Mouse (Mus musculus): ENCODE data around the gene Retreg1. TPM values are rescaled to one million over a fixed set of nuclear protein-coding genes. Genes with fewer than 3 reads are reported as not detected.
A peak's percentile ranks its signal among the peaks of the same experiment; 100 is the strongest.

The Retreg1 gene
- total RNA-seq (2014; rRNA removed) (29.0 and 44.6 TPM in 2 replicates), polyA plus RNA-seq (2015; fragmentation: Nextera tagmentation; extraction: Ambion mirVana) (21.9 and 28.0 TPM in 2 replicates)

- under 1% methylated on average over 48 of the region's 72 CpGs for WGBS
- H3K4me3 ChIP-seq (ENCODE audit: low read depth, low read length): peak within 1 kb of the TSS; percentile 81
- peak; percentile 42 for DNase-seq (ENCODE audit: low spot score)
- no peaks in the 10 kb centered on the region for H3K9me3 ChIP-seq (ENCODE audit: low read length)
- H3K27ac ChIP-seq (ENCODE audit: low read depth, low read length): peak within 1 kb of the TSS; percentile 62
- no peaks in the 10 kb centered on the region for H3K36me3 ChIP-seq (ENCODE audit: insufficient read depth, low read length)
- no peaks in the 10 kb centered on the region for H3K4me1 ChIP-seq (ENCODE audit: insufficient read depth, low read length)
- no peak; the same call in 1 of the 2 replicates for TF ChIP-seq CTCF (IDR thresholded peaks at IDR 0.05)
- H3K27me3 ChIP-seq (ENCODE audit: insufficient read depth, low read length): no peaks in the 10 kb centered on the region
- peak within 1 kb of the TSS; percentile 93 for H3K4me2 ChIP-seq (ENCODE audit: low read depth, low read length, poor library complexity, severe bottlenecking)
- peak; percentile 89 for ATAC-seq (ENCODE audit: low FRiP score)
- peak within 1 kb of the TSS; percentile 75 for H3K9ac ChIP-seq (replicated peaks; ENCODE audit: low read length, poor library complexity, severe bottlenecking)
These were observed at the start of gene Retreg1 for GRCm38 (mm10) chr15:25843086-25843991. TSS of gene Retreg1 (plus strand) at chr15:25843180.

GRCm38 (mm10) chr15:25794123-25794522, 48.9 kb upstream of the Retreg1 start:
- DNase-seq (ENCODE audit: low spot score): no peak
- WGBS: 86% methylated on average over 8 of the region's 8 CpGs
- TF ChIP-seq CTCF (IDR thresholded peaks at IDR 0.05): no peak
- H3K9me3 ChIP-seq (ENCODE audit: low read length): no peaks in the 10 kb centered on the region
- ATAC-seq (ENCODE audit: low FRiP score): no peak
- no peak overlapping the region for H3K4me3 ChIP-seq (ENCODE audit: low read depth, low read length)
- no peak overlapping the region for H3K9ac ChIP-seq (replicated peaks; ENCODE audit: low read length, poor library complexity, severe bottlenecking)
- no peak overlapping the region for H3K27ac ChIP-seq (ENCODE audit: low read depth, low read length)
- H3K36me3 ChIP-seq (ENCODE audit: insufficient read depth, low read length): 0 out of 2 replicates have a peak, but pooled peaks cover 7% of the 10 kb centered on the region
- H3K4me2 ChIP-seq (ENCODE audit: low read depth, low read length, poor library complexity, severe bottlenecking): no peak overlapping the region
- H3K27me3 ChIP-seq (ENCODE audit: insufficient read depth, low read length): no peaks in the 10 kb centered on the region
- H3K4me1 ChIP-seq (ENCODE audit: insufficient read depth, low read length): no peaks in the 10 kb centered on the region

- 0 out of 2 replicates have a peak, but pooled peaks cover 14% of the 10 kb centered on the region for H3K36me3 ChIP-seq (ENCODE audit: insufficient read depth, low read length)
- no peak overlapping the region for H3K9ac ChIP-seq (replicated peaks; ENCODE audit: low read length, poor library complexity, severe bottlenecking)
- H3K4me3 ChIP-seq (ENCODE audit: low read depth, low read length): no peak overlapping the region
- no peak for DNase-seq (ENCODE audit: low spot score)
- H3K27ac ChIP-seq (ENCODE audit: low read depth, low read length): no peak overlapping the region
- 97% methylated on average over 9 of the region's 9 CpGs for WGBS
- no peaks in the 10 kb centered on the region for H3K9me3 ChIP-seq (ENCODE audit: low read length)
- H3K4me1 ChIP-seq (ENCODE audit: insufficient read depth, low read length): no peaks in the 10 kb centered on the region
- H3K4me2 ChIP-seq (ENCODE audit: low read depth, low read length, poor library complexity, severe bottlenecking): no peak overlapping the region
- no peaks in the 10 kb centered on the region for H3K27me3 ChIP-seq (ENCODE audit: insufficient read depth, low read length)
- TF ChIP-seq CTCF (IDR thresholded peaks at IDR 0.05): no peak
- no peak for ATAC-seq (ENCODE audit: low FRiP score)
These were observed 47.5 kb upstream of the Retreg1 start for GRCm38 (mm10) chr15:25795496-25795895.

- Histone ChIP-seq H3K9ac (replicated peaks; ENCODE audit: low read length, poor library complexity, severe bottlenecking) (no peak overlapping the region), H3K27ac (ENCODE audit: low read depth, low read length) (no peak overlapping the region), H3K4me3 (ENCODE audit: low read depth, low read length) (no peak overlapping the region), H3K36me3 (ENCODE audit: insufficient read depth, low read length) (0 out of 2 replicates have a peak, but pooled peaks cover 19% of the 10 kb centered on the region), H3K4me1 (ENCODE audit: insufficient read depth, low read length) (no peaks in the 10 kb centered on the region), H3K27me3 (ENCODE audit: insufficient read depth, low read length) (no peaks in the 10 kb centered on the region), H3K4me2 (ENCODE audit: low read depth, low read length, poor library complexity, severe bottlenecking) (no peak overlapping the region), H3K9me3 (ENCODE audit: low read length) (no peaks in the 10 kb centered on the region)
- DNase-seq (ENCODE audit: low spot score): peak; percentile 78
- 0 out of 2 replicates have a peak, but pooled peaks have one; percentile 38 for ATAC-seq (ENCODE audit: low FRiP score)
- peak; percentile 98 for TF ChIP-seq CTCF (IDR thresholded peaks at IDR 0.05)
- WGBS: 51% methylated on average over 3 of the region's 3 CpGs
These were observed 46.6 kb upstream of the Retreg1 start for GRCm38 (mm10) chr15:25796353-25796752.

GRCm38 (mm10) chr15:25797179-25797578, 45.8 kb upstream of the Retreg1 start:
- Histone ChIP-seq H3K27ac (ENCODE audit: low read depth, low read length) (no peak overlapping the region), H3K4me3 (ENCODE audit: low read depth, low read length) (no peak overlapping the region), H3K4me2 (ENCODE audit: low read depth, low read length, poor library complexity, severe bottlenecking) (no peak overlapping the region), H3K36me3 (ENCODE audit: insufficient read depth, low read length) (0 out of 2 replicates have a peak, but pooled peaks cover 20% of the 10 kb centered on the region), H3K27me3 (ENCODE audit: insufficient read depth, low read length) (no peaks in the 10 kb centered on the region), H3K4me1 (ENCODE audit: insufficient read depth, low read length) (no peaks in the 10 kb centered on the region), H3K9ac (replicated peaks; ENCODE audit: low read length, poor library complexity, severe bottlenecking) (no peak overlapping the region), H3K9me3 (ENCODE audit: low read length) (no peaks in the 10 kb centered on the region)
- no peak for ATAC-seq (ENCODE audit: low FRiP score)
- DNase-seq (ENCODE audit: low spot score): no peak
- WGBS: 92% methylated on average over 8 of the region's 8 CpGs
- TF ChIP-seq CTCF (IDR thresholded peaks at IDR 0.05): no peak

- Histone ChIP-seq H3K27ac (ENCODE audit: low read depth, low read length) (no peak overlapping the region), H3K9ac (replicated peaks; ENCODE audit: low read length, poor library complexity, severe bottlenecking) (no peak overlapping the region), H3K4me2 (ENCODE audit: low read depth, low read length, poor library complexity, severe bottlenecking) (no peak overlapping the region), H3K4me3 (ENCODE audit: low read depth, low read length) (no peak overlapping the region), H3K4me1 (ENCODE audit: insufficient read depth, low read length) (no peaks in the 10 kb centered on the region), H3K36me3 (ENCODE audit: insufficient read depth, low read length) (0 out of 2 replicates have a peak, but pooled peaks cover 20% of the 10 kb centered on the region), H3K9me3 (ENCODE audit: low read length) (no peaks in the 10 kb centered on the region), H3K27me3 (ENCODE audit: insufficient read depth, low read length) (no peaks in the 10 kb centered on the region)
- DNase-seq (ENCODE audit: low spot score): no peak
- 95% methylated on average over 1 of the region's 1 CpGs for WGBS
- no peak for ATAC-seq (ENCODE audit: low FRiP score)
- no peak for TF ChIP-seq CTCF (IDR thresholded peaks at IDR 0.05)
These were observed 45.1 kb upstream of the Retreg1 start for GRCm38 (mm10) chr15:25797888-25798287.

Data from midbrain, postnatal 0 days (tissue).